Mouse (Mus musculus): ENCODE measurements around the gene Gm3417.

GRCm38 (mm10) chr17:14949161-14949827, 29.3 kb downstream of the Gm3417 start:
- TF ChIP-seq CTCF (IDR thresholded peaks at IDR 0.05; ENCODE audit: control insufficient read depth, insufficient read depth, insufficient replicate concordance, low read depth, low read length) (no peak), POLR2A (IDR thresholded peaks at IDR 0.05; ENCODE audit: control insufficient read depth, low read depth, low read length) (no peak)

Measured in testis, adult 2 months (tissue).